ENCODE assay signal across 14 mouse cellular contexts in the genomic region with DNA sequence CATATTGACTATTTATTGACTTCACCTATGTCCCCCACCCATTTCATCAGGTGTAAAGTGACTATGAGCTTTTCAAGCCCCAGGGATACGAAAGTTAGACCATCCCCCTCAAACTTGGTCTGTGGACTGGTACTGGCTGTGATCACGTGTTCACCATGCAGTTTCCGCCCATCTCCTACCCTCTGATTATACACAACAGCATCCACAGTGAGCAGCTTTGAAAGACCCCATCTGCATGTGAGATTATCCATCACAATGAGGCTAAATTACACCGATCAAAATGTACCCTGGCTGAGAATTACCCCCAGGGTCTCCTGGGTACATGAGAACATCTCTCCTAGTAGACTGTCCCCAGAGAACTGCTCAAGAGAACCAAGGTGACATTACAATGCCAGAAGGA. TPM values are rescaled to one million over a fixed set of nuclear protein-coding genes. Genes with fewer than 3 reads are reported as not detected.
DNase-seq lines count a peak whose midpoint lies in the region; ATAC-seq lines count a peak whose summit lies in the region.
"Had no signal": no experiment of that assay in that cellular context is flagged by ENCODE, and none has a peak within 500 bp of the region (broad histone marks: within the 10 kb centered on the region; RNA-seq: fewer than 3 reads in every experiment).

No protein-coding gene starts in this region.

- intact Hi-C loops in heart, postnatal 36 days (cut with DNase I): loop anchor here (5.0 to 10.0 kb wide), 5 partner anchors 91 to 202 kb away; no protein-coding TSS in a partner anchor

- no peak for DNase-seq in heart, postnatal 36 days
- DNase-seq in retina, postnatal 1 day: peak; percentile 17
- no peak for DNase-seq in retina, embryonic 14.5 days (ENCODE audit: low spot score)
- no peak for DNase-seq in cerebellum, postnatal 14 days
- DNase-seq in ovary, adult 18-20 months (ENCODE audit: low spot score): no peak
- DNase-seq: adrenal gland, postnatal 10 days; B cell, adult 2 months had no signal

- H3K4me3 ChIP-seq in heart, embryonic 13.5 days: 0 out of 2 replicates have a peak overlapping the region, but pooled peaks have one; percentile 83
- H3K4me3 ChIP-seq in hindbrain, embryonic 16.5 days (ENCODE audit: low read length): no peak overlapping the region
- H3K4me3 ChIP-seq: erythroblast, embryonic 14.5 days had no signal

- peak overlapping the region; percentile 88; the same call in 1 of the 2 replicates for H3K4me2 ChIP-seq in heart, embryonic 13.5 days
- H3K4me2 ChIP-seq in hindbrain, embryonic 16.5 days (ENCODE audit: low read length): peak overlapping the region; percentile 91

- H3K9me3 ChIP-seq in heart, embryonic 13.5 days: no peaks in the 10 kb centered on the region
- H3K9me3 ChIP-seq in hindbrain, embryonic 16.5 days (ENCODE audit: control insufficient read depth, low read length): no peaks in the 10 kb centered on the region
- H3K9me3 ChIP-seq: limb, embryonic 12.5 days had no signal

- no peak overlapping the region for H3K27ac ChIP-seq in heart, embryonic 13.5 days (replicated peaks)
- no peak overlapping the region for H3K27ac ChIP-seq in hindbrain, embryonic 16.5 days (ENCODE audit: low read depth, low read length)
- H3K27ac ChIP-seq: limb, embryonic 12.5 days; liver, embryonic 14.5 days had no signal

- WGBS in heart, embryonic 13.5 days: 67% methylated on average over 4 of the region's 4 CpGs
- WGBS in hindbrain, embryonic 16.5 days: 61% methylated on average over 4 of the region's 4 CpGs

- peaks cover 24% of the 10 kb centered on the region for H3K4me1 ChIP-seq in heart, embryonic 13.5 days
- peaks cover 16% of the 10 kb centered on the region for H3K4me1 ChIP-seq in hindbrain, embryonic 16.5 days (ENCODE audit: control insufficient read depth, insufficient read depth, low read depth, low read length)

- H3K27me3 ChIP-seq in heart, embryonic 13.5 days (replicated peaks): peaks cover 31% of the 10 kb centered on the region
- H3K27me3 ChIP-seq in hindbrain, embryonic 16.5 days (replicated peaks; ENCODE audit: control insufficient read depth, insufficient read depth, low read length): no peaks in the 10 kb centered on the region; the same call in 1 of the 2 replicates

- ATAC-seq in heart, embryonic 13.5 days (ENCODE audit: extremely low read depth, insufficient number of reproducible peaks, low FRiP score, low TSS enrichment): no peak
- ATAC-seq in hindbrain, embryonic 16.5 days: no peak
- ATAC-seq in megakaryocyte-erythroid progenitor cell, adult 5-6 weeks (replicated peaks; ENCODE audit: low FRiP score, low TSS enrichment, poor library complexity, severe bottlenecking): no peak
- ATAC-seq: lung, postnatal 0 days had no signal

- no peak overlapping the region for H3K9ac ChIP-seq in heart, embryonic 13.5 days
- H3K9ac ChIP-seq in hindbrain, embryonic 16.5 days (ENCODE audit: low read depth, low read length): no peak overlapping the region
- H3K9ac ChIP-seq: limb, embryonic 12.5 days; liver, embryonic 14.5 days had no signal

- H3K36me3 ChIP-seq in heart, embryonic 13.5 days: no peaks in the 10 kb centered on the region
- no peaks in the 10 kb centered on the region for H3K36me3 ChIP-seq in hindbrain, embryonic 16.5 days (ENCODE audit: control insufficient read depth, insufficient read depth, low read length)
- H3K36me3 ChIP-seq: limb, embryonic 12.5 days had no signal

RNA-seq across cellular contexts. Expression of gene Vldlr, which starts 0.7 kb away (rescaled TPM):
- polyA plus RNA-seq in heart, embryonic 13.5 days (2015; fragmentation: Nextera tagmentation; extraction: Ambion mirVana): 25.9 and 30.4 TPM in 2 replicates
- 100 to 1,000 TPM; 252 to 256 TPM for total RNA-seq in heart, postnatal 36 days (2021)
- 30.3 and 32.7 TPM in 2 replicates for polyA plus RNA-seq in hindbrain, embryonic 16.5 days (2015; fragmentation: Nextera tagmentation; extraction: Ambion mirVana)
- not detected in 2 replicates for total RNA-seq in megakaryocyte-erythroid progenitor cell, adult 5-6 weeks (2014; fragmentation: Nextera tagmentation)
- total RNA-seq in megakaryocyte-erythroid progenitor cell, adult 5-6 weeks (2017): 0.72 TPM in 1 of 2 replicates, not detected in the other
- polyA plus RNA-seq: erythroblast, embryonic 14.5 days had no signal

Comparison
In these comparisons a context has a peak if more than half of its experiments do, and no peak if none do; other contexts are left out.
1. RNA of gene Vldlr, which starts 0.7 kb away (total RNA-seq): 252 to 256 TPM in heart, postnatal 36 days; 0.72 TPM in megakaryocyte-erythroid progenitor cell, adult 5-6 weeks; every median in the first group is over 100 times any median in the second.